Mouse (Mus musculus): Measurements from ENCODE around the gene Gm27179. TPM values are rescaled to one million over a fixed set of nuclear protein-coding genes. Genes with fewer than 3 reads are reported as not detected.
"Not testable (repeated sequence)": the region's sequence is repeated elsewhere in the genome, so short reads cannot be mapped to it uniquely, and the experiment has no call there.

Gene Gm27179
- not detected in 2 replicates for polyA plus RNA-seq (2012; rRNA removed)

DNA sequence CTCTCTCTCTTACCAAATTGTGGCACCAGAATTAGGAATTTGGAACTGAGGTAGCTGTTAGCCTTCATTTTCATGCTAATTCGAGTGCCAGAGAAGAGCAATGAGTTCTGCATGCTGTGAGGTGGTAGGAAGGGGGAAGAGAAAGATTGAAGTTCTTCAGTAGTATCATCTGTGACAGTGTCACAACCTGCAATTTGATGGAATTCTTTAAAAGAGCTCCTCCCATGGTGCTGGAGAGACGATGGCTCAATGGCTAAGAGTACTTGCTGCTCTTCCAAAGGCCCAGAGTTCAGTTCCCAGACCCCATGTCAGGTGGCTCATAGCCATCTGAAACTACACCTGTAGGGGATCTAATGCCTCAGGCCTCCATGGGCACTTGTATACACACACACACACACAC, at the start of gene Gm27179:
TSS of gene Gm27179 (minus strand) at position 101 of the 400 bp plus-strand sequence.
- not testable (repeated sequence) for DNase-seq (ENCODE audit: low read depth)

DNA sequence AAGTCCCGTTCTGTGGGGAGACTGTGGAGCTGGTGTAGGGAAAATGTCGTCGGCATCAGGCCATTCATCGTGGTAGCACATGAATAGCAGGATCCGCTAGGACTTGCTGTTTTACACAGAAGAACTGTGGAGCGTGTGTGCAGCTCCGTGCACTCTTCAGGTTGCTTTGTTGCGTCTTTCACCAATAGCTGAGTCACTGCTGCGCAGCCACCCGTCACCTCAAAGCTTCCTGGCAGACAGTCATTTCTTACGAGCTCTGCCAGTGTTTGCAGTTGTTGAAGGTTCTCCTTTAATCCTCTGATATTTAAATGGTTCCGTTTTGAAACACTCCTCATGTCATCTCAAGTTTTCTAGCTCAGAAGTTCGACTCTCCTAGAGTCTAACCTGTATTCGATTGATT, 45.2 kb upstream of the Gm27179 start:
- DNase-seq (ENCODE audit: low read depth) = not testable (repeated sequence)

DNA sequence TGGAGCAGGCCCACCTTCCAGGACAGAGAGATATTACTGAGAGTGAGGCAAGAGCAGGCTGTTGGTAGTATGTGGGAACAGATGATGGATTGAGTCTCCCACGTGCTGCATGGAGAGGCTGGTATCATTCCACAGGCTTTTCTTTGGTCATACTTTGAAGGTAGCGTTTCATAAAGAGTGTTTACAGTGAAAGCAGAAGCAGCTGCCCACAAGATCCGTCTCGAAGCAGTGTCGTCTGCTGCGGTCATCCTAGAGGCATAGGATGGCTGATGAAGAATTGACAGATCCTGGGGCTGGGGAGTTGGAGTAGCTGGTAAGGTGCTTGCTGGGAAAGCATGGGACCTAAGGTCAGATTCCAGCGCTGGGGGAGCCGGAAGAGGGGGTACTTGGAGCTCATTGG, 44.5 kb upstream of the Gm27179 start:
- DNase-seq (ENCODE audit: low read depth) = not testable (repeated sequence)

DNA sequence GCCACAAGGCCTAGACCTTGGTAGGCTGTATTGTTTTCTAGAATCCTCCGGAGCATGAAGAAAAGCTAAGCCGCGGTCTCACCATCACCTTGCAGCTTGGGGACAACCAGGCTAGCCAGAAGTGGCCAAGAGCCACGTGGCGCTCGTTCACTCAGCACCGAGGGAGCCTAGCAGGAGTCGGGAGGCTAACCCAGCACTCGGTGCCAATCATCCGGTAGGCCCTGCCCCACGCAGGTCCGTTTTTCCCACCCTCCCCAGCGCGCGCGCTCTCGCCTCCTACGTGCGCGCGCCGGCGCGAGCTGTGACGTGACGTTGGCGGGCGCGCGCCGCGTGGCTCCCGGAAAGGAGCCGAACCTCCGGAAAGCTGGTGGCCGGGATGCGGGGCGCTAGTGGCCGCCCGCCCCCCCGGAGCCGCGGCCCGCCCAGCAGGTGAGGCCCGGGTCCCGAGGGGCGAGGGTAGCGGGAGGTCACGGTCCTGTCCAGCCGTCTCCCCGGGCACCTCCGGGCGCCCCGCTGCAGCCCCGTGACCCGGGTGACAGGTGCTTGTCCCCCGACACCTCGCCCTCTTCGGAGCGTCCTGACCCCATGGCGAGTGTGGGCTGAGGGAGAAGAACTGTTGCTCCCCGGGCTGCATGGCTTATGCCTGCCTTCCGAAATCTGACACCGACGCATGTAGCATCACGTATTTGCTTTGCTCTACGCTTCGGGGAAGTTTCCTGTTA, 42.9 kb upstream of the Gm27179 start, which contains the start of gene Entpd4b:
TSS of gene Entpd4b (plus strand) at position 315 of the 722 bp plus-strand sequence.
- not testable (repeated sequence) for DNase-seq (ENCODE audit: low read depth)

DNA sequence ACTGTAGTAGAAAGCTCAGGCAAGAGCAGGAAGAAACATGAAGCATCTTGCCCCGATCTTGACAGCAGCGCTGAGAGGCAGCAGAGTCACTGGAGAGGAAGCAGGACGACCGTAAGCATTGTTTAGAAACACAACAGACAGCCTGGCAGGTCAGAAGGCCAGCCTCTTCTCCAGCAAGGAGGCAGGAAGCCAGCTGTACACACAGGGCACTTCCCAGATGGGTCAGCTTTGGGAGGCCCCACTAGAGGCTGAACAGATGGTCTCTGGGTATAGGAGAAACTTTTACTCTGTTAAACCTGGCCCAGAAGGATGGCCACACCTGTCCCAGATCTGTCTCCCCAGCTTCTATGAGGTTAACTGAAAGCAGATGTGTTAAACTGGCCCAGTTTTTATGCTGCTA, 35.0 kb upstream of the Gm27179 start:
- not testable (repeated sequence) for DNase-seq (ENCODE audit: low read depth)

DNA sequence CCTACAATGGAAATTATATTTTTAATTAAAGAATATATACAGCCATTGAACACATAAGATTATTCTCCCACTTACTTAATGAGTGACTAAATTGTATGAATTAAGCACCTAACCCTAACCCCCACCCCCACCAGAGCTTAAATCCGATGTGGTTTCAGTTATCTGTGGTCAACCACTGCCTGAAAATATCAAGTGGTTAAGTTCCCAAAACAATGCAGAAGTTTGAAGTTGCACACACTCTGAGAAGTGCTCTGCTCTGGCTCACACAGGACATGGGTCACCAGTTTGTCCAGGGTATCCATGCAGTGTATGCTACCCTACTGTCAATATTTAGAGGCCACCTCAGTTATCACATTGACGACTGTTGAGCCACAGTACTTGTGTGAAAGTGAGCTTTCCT, 32.7 kb upstream of the Gm27179 start:
- not testable (repeated sequence) for DNase-seq (ENCODE audit: low read depth)

DNA sequence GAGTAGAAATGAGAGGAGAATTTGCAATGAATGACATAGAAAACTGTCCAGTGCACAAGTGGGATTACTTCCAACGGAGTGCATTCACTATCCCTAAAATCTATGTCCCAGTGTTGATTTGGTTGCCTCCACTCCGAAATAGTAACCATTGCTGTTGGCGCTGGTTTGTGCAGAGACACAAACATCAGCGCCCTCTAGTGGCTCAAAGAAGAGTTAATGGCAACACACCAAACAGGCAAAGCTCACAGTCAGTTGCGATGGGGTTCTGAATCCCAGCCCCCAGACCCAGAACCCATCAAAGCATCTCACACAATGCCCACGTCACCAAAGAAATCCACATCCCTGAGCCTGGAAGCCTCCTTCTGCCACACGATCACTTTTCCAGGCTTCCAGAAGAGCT, 31.7 kb upstream of the Gm27179 start:
- DNase-seq (ENCODE audit: low read depth) = not testable (repeated sequence)

DNA sequence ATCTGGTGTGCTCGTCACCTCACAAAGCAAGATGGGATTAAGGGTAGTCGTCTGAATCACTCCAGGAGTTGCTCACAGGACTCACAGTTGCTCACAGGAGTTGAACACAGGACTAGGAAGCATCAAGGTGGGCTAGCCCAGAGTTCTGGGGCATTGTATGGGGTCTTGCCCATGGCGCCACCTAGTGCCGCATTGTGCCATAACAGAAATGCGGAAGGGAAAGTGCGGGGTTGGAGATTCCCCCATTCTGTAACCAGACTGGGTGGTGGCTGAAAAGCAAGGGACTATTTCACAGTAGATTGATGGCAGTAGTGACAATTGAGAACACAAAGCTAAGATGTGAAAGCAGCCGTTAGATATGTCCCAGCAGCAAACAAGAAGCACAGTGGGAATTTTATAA, 30.3 kb upstream of the Gm27179 start:
- not testable (repeated sequence) for DNase-seq (ENCODE audit: low read depth)

DNA sequence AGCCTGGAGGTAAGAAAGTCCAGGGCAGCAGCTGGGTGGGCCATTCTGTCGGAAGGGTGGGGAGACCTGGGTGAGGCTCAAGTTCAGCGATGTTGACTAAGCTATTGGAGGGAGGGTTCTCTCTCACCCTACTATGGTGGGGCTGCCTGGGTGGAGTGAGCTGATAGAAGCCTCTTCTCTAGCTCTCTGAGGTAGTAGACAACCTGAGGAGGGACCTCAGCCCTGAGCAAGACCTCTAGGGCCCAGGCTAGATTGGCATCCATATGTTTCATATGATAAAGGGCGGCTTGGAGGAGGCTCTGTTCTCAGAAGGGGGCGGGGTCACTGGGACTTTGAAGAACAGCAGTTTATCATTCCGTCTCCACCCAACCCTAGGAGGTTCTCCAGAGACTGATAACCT, 27.8 kb upstream of the Gm27179 start:
- DNase-seq (ENCODE audit: low read depth) = not testable (repeated sequence)

DNA sequence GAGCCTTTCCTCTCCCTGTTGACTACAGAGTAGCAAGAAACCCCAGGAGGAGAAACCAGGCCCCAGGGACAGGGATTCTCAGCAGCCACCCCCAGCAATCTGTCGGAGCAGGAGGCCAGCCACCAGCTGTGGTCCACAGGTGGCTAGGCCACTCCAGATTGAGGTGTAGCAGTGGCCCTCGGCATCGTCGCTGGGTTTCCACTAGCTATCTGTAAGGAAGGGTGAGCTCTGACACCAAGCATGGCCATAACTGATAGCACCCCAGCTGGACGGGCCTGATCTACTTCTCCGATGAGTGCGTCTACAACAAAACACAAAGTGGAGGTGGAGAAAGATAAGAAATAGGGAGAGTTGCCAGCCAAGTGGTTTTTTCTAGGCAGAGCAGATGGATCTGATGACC, 24.2 kb upstream of the Gm27179 start:
- not testable (repeated sequence) for DNase-seq (ENCODE audit: low read depth)

DNA sequence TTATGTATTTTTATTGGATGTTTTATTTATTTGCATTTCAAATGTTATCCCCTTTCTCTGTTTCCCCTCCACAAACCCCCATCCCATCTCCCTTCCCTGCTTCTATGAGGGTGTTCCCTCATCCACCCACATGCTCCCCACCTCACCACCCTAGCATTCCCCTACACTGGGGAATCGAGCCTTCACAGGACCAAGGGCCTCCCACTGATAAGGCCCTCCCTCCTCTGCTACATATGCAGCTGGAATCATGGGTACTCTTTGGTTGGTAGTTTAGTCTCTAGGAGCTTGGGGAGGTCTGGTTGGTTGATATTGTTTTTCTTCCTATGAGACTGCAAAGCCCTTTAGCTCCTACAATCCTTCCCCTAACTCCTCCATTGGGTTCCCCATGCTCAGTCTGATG, 13.9 kb upstream of the Gm27179 start:
- not testable (repeated sequence) for DNase-seq (ENCODE audit: low read depth)

DNA sequence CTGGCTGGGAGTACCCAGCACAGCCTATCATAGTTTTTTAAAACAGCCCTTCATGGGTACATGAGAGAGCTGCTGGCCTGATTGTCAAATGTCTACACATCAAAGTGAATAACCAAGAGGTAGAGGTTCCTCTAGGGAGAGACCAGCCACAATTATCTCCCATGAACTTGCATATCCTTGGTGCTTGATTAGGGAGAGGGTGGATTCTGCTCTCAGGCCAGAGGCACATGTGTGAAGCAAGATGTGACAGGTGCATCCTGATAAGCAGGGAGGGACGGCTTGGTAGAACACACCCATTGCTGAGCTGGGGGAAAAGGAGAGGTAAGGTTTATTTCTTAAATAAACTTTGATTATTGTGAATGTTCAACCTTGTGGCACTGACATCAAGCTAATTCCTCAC, 10.7 kb upstream of the Gm27179 start:
- DNase-seq (ENCODE audit: low read depth) = not testable (repeated sequence)

DNA sequence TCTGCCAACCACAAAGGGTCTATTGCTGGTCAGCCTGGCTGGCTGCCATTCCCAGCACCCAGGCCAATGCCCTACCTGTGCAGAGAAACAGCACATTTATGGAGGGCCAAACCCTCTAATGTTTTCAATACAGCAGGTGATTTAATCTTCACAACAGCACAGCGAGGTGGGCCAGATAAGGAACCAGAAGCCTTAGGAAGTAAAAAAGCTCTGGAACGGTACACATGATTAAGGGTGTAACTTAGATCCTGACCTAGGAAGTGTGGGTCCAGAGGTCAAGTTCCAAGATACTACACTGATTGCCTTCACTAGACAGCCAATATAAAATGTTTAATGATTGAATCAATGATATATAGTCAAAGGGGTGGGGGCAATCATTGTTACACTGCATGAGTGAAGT, 8.5 kb upstream of the Gm27179 start:
- not testable (repeated sequence) for DNase-seq (ENCODE audit: low read depth)

DNA sequence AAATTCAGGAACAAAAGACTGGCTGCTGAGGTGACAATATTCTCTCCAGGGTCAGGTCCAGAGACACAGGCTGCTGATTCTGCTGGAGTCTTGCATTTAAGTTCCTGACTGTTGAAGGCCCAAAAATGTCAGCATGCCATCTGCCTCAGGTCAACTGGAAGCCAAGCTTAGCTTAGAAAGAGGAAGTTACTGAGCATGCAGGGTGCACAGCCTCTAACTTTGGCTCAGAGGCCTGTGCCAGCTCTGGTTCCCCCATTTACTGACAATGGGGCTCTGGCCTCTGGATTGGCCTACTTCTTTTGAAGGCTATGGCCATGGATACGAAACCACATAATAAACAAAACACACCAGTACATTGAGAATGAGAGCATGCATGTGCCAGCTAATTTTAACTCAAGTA, 5.3 kb downstream of the Gm27179 start:
- DNase-seq (ENCODE audit: low read depth) = not testable (repeated sequence)

DNA sequence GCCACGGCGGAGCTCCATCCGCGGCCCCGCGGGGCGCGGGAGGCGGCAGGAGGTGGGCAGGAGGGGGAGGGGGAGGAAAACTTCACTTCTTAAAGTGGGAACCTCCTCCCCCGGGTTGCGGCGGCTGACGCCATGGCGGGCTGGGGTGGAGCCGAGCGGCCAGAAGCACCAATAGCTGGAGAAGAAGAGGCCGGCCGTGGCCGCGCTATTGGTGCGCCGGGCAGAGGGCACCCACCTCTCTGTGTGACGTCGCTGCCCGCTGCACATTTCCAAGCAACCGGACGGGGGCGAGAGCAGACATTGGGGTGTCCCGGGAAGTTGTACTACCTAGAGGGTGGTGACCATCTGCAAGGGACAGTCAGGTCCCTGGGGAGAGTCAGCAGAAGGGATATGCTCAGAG, 9.2 kb downstream of the Gm27179 start, which contains the start of gene Gm16867:
TSS of gene Gm16867 (minus strand) at position 189 of the 400 bp plus-strand sequence.
- not testable (repeated sequence) for DNase-seq (ENCODE audit: low read depth)

DNA sequence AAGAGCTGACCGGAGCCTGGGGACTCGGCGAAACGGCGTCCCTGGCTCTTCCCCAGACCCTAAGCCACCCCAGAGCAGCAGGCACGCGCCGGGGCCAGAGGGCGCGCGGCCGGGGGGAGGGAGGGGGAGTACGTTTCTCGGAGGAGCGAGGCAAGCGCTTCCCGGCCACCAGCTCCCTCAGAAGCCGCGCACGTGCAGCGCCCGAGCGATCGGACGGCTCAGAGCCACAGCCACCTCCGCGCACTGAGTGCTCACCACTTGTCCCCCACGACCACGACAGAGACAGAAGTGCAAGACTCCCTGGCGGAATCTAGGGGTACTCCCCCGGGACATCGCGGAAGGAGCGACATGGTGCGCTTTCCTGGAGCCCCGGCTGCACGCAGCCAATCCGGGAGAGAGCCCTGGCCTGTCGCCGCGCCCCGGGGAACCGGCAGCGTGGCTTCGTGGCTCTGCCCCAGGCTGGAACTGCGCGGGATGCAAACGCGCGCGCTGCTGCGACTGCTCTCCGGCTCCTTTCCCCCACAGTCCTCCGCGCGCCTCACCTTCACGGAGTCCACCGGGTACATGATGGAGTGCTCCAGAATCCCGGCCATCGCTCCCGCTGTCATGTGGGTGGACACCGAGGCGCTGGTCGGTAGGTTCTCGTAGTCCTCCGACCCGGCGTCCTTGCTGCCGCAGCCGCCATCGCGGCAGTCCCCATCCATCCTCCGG, 9.8 kb downstream of the Gm27179 start:
- not testable (repeated sequence) for DNase-seq (ENCODE audit: low read depth)

DNA sequence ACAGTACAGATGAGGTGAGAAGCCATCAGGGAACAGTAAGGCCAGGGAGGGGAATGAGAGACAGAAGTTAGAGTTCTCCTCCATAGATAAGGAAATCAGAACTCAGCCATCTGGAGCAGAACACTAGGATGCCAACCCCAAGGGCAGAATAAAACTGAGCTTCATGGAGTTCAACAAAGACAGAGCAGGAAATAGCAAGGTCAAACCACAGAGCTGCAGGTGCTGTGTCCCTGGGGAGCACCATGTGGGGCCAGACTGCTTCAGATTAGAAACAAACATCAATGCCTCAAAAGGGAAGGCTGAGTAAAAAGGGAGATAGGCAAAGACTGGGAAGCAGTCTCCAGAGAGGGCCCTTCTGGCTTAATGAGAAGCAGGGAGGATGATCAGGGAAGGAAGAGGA, 16.1 kb downstream of the Gm27179 start:
- DNase-seq (ENCODE audit: low read depth) = not testable (repeated sequence)

DNA sequence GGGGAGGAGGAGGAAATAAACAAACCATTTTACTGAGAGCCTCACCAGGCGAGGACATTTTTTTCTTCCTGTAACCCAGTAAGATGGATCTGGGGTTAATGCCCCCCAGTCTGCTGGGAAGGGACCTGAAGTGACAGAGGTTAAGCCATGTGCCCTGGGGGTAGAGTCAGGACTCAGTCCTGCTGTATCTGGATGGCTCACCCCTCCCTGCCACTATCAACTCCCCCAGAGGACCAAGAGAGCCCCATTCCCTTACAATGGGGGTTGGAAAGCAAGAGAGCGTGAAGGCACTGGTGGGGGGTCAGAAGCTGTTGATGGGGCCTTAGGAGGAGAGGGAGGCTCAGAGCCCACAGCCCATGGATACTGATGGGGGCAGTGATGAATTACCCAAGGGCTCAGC, 17.4 kb downstream of the Gm27179 start:
- not testable (repeated sequence) for DNase-seq (ENCODE audit: low read depth)

DNA sequence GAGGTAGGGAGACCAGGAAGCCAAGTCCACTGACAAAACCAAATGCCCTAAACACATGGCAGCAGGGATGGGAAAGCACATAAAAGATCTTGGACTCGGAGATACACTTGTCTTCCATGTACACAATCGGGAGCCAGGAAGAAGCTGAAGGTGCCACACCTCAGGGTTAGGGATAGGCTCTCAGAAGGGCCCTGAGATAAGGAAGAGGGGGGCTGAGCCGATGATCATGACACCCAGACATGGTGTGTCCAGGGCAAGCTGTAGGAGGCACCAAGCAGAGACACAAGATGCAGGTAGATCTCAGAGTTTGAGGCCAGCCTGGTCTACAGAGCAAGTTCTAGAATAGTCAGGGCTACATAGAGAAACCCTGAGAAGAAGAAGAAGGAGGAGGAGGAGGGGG, 17.8 kb downstream of the Gm27179 start:
- not testable (repeated sequence) for DNase-seq (ENCODE audit: low read depth)

DNA sequence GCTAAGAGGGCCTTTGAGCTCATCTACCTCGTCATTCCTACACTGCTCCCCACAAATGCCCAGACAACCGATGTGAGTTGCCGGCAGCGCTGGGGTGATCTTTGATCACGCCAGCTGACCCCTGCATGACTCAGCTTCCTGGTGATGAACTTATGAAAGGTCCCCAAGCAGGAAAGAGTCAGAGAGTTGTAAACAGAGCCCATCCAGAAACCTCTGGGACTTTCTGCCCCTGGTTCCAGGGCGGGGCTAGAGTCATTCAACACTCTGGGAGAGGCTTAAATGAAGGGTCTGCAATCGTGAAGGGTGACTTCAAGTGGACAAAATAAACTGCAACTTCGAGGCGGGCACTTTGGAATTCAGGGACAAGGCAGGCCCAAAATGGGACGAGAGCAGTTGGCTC, 24.3 kb downstream of the Gm27179 start:
- DNase-seq (ENCODE audit: low read depth) = not testable (repeated sequence)

DNA sequence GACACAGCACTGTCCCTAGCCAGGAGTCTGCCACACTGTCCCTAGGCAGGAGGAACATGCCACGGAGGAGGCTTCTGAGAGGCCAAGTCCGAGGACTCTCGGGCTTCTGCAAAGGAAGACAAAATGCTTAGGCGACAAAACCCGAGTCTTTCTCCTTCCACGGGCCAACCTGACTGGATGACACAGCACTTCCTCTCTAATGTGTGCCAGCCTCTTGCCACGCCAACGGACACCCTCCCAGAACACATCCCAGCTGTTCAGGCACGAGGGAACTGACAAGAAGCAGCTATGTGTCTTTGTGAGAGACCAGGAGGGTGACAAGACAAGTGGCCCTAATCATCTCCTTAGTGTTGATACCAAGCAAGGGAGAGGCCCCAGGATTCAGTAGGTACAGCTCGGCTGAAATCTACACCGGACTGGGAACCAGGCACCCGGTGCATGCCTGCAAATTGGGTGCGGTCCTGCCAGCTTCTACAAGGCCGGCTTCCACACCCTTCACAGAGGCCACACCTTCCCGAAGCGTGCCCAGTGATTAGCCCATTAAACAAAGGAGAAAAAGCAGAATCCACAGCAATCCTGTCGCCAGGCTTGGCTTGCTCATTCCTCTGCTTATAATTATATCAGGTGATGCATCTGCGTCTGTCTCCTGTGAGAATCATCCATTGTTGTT, 26.7 kb downstream of the Gm27179 start:
- not testable (repeated sequence) for DNase-seq (ENCODE audit: low read depth)

All from brain, embryonic 14.5 days (tissue).